Mouse (Mus musculus) midbrain, embryonic 13.5 days (tissue): ENCODE results near the gene Cryl1. TPM values are rescaled to one million over a fixed set of nuclear protein-coding genes. Genes with fewer than 3 reads are reported as not detected.

ENCODE experiments used
- ATAC-seq: fragments of 200-750 bp; cut with Nextera tagmentation; 2 replicates; pipeline ENCODE4 v1.8.0; 2017; ENCODE audit warnings: mild to moderate bottlenecking, moderate TSS enrichment, moderate library complexity
- H3K27ac ChIP-seq: fragments of 300-500 bp; sonication (generic); 2 replicates; pipeline ENCODE4 v1.5.1; 2015; ENCODE audit warnings: inconsistent platforms, mild to moderate bottlenecking, moderate library complexity
- H3K27me3 ChIP-seq: fragments of 300-500 bp; sonication (generic); 2 replicates; pipeline ENCODE4 v1.6.1; 2015; ENCODE audit warnings: mild to moderate bottlenecking, inconsistent platforms
- H3K36me3 ChIP-seq: fragments of 300-500 bp; sonication (generic); 2 replicates; pipeline ENCODE4 v1.6.1; 2015; ENCODE audit warnings: mild to moderate bottlenecking, inconsistent platforms
- H3K4me1 ChIP-seq: fragments of 300-500 bp; sonication (generic); replicated peaks from 2 replicates; pipeline ENCODE4 v1.6.1; 2015; ENCODE audit warnings: inconsistent platforms
- H3K4me2 ChIP-seq: fragments of 300-500 bp; sonication (generic); replicated peaks from 2 replicates; pipeline ENCODE4 v1.6.1; 2015; ENCODE audit warnings: moderate library complexity, mild to moderate bottlenecking, inconsistent platforms
- H3K4me3 ChIP-seq: fragments of 300-500 bp; sonication (generic); replicated peaks from 2 replicates; pipeline ENCODE4 v1.5.1; 2015; ENCODE audit warnings: mild to moderate bottlenecking, inconsistent platforms
- H3K9ac ChIP-seq: fragments of 300-500 bp; sonication (generic); replicated peaks from 2 replicates; pipeline ENCODE4 v1.6.1; 2015; ENCODE audit warnings: mild to moderate bottlenecking, inconsistent platforms
- H3K9me3 ChIP-seq: fragments of 300-500 bp; sonication (generic); 2 replicates; pipeline ENCODE4 v1.6.1; 2016; ENCODE audit warnings: mild to moderate bottlenecking, inconsistent platforms
- WGBS: fragments of 180-500 bp; shearing (Covaris S2); methylation state at CpG from one replicate; pipeline ENCODE4 v1.1.7; 2015; 5-methylcytosine and 5-hydroxymethylcytosine counted together
- polyA plus RNA-seq: library from polyadenylated mRNA; unstranded; fragments of >200 nt; fragmentation: Nextera tagmentation; extraction: Ambion mirVana; gene quantifications from 2 replicates; pipeline ENCODE4 v1.2.1, GENCODE M21; 2015

The Cryl1 gene
- polyA plus RNA-seq, 1 experiment from 2014 or later: 6.6 TPM

DNA sequence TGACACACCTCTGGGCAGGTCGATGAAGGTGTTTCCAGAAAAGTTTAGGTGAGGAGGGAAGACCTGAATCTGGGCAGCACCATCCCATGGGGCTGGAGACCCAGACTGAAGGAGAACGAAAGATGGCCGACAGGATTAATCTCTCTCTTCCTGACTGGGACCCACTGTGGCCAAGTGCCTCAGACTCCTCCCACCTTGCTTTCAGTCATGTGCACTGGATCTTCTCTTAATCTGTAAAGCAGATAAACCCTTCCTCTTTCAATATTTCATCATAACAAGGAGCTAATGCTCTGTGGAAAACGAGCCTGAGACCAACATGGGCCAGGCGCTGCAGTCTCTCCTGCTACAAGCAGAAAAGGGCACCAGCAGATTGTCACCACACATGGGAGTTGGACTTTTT is 31.6 kb downstream of the Cryl1 start:
- Histone ChIP-seq H3K27ac (no peak overlapping the region), H3K9me3 (no peaks in the 10 kb centered on the region), H3K9ac (no peak overlapping the region), H3K36me3 (no peaks in the 10 kb centered on the region), H3K4me1 (peaks cover 5% of the 10 kb centered on the region; the same call in 1 of the 2 replicates), H3K4me2 (no peak overlapping the region), H3K4me3 (no peak overlapping the region), H3K27me3 (0 out of 2 replicates have a peak, but pooled peaks cover 6% of the 10 kb centered on the region)
- ATAC-seq: no peak
- WGBS: 66% methylated on average over 5 of the region's 5 CpGs

DNA sequence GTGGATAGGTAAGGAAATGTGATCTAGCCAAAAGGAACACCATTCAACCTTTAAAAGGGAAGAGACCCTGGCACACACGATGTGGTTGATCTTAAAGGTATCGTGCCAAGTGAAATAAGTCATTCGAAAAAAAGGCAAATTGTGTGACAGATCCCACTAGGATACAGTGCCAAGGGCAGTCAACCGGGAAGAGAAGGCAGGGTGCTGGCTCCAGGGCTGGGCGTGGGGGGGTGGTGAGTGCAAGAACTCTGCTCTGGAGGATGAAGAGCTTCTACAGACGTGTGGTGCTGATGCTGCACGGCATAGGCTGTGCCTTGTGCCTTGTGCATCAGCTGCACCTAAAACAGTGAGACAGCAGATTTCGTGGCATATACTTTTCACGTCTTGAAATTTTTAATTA is 33.0 kb downstream of the Cryl1 start:
- ATAC-seq: no peak
- no peak overlapping the region for H3K4me2 ChIP-seq
- 85% methylated on average over 9 of the region's 9 CpGs for WGBS

DNA sequence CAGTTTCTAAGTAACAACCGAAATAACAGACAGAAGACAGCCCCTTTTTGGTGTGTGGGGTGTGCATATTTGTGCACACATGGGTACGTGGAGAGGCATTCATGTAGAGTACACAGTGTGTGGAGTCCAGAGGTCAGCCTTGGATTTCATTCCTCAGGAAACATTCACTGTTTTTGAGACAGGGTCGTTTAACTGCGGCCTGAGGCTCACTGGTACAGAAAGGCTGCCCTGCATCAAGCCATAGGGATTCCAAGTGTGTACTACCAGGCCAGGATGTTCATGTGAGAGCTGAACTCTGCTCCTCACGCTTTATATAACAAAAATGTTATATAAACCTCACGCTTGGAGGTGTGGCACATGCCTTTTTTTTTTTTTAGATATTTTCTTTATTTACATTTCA is 34.5 kb downstream of the Cryl1 start:
- no peak overlapping the region for H3K4me3 ChIP-seq
- H3K9ac ChIP-seq: no peak overlapping the region
- H3K4me1 ChIP-seq: peaks cover 5% of the 10 kb centered on the region; the same call in 1 of the 2 replicates
- ATAC-seq: no peak
- no peak overlapping the region for H3K27ac ChIP-seq
- no peak overlapping the region for H3K4me2 ChIP-seq
- 0 out of 2 replicates have a peak, but pooled peaks cover 8% of the 10 kb centered on the region for H3K27me3 ChIP-seq
- no peaks in the 10 kb centered on the region for H3K36me3 ChIP-seq
- no peaks in the 10 kb centered on the region for H3K9me3 ChIP-seq
- 88% methylated on average over 6 of the region's 6 CpGs for WGBS

More for the DNA sequence above, 33.0 kb downstream of the Cryl1 start:
- no peak overlapping the region for H3K4me3 ChIP-seq
- 0 out of 2 replicates have a peak, but pooled peaks cover 8% of the 10 kb centered on the region for H3K27me3 ChIP-seq
- H3K27ac ChIP-seq: no peak overlapping the region
- no peaks in the 10 kb centered on the region for H3K36me3 ChIP-seq
- peaks cover 5% of the 10 kb centered on the region; the same call in 1 of the 2 replicates for H3K4me1 ChIP-seq
- H3K9me3 ChIP-seq: no peaks in the 10 kb centered on the region
- H3K9ac ChIP-seq: no peak overlapping the region

DNA sequence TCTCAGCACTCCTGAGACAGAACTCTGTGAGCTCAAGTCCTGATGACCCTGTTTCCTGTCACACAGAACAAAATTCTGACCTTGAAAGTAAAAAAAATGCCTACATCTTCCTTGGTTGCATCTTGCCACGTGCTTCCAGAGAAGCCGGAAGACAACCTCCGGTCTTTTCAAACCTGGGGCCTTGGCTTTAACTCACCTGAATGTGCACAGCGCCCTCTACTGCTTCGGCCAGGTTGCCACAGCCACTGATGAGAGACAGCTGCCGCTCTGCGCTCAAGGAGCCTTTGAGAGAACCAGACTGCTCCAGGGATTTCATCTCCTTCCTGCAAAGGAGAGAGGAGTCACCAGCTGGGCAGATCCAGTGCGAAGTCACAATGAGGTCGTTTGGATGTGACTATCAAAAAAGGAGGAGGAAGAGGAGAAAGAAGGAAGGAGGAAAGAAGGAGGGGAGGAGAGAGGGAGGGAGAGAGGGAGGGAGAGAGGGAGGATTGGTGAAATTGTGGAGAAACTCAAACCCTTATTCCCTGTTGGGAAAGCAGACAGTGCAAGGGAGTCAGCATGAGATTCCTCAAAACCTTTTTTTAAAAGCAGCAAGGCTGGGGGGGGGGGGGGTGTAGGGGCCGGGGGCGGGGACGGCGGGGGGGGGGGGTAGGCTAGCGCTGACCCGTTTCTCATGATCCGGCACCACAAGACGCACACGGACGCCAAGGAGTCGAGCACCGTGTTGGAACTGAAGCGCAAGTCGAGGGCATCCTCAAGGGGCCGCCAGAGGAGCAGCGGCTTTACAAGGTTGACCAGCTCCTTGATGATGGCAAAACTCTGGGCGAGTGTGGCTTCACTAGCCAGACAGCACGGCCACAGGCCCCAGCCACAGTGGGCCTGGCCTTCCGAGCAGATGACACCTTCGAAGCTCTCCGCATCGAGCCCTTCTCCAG is 35.3 kb downstream of the Cryl1 start:
- Histone ChIP-seq H3K4me3 (0 out of 2 replicates have a peak overlapping the region, but pooled peaks have one; percentile 5), H3K9ac (no peak overlapping the region), H3K27ac (no peak overlapping the region), H3K27me3 (0 out of 2 replicates have a peak, but pooled peaks cover 8% of the 10 kb centered on the region), H3K4me1 (peaks cover 5% of the 10 kb centered on the region; the same call in 1 of the 2 replicates), H3K36me3 (no peaks in the 10 kb centered on the region), H3K9me3 (no peaks in the 10 kb centered on the region), H3K4me2 (peak overlapping the region; percentile 40)
- ATAC-seq: peak; percentile 82
- WGBS: 11% methylated on average over 29 of the region's 31 CpGs

DNA sequence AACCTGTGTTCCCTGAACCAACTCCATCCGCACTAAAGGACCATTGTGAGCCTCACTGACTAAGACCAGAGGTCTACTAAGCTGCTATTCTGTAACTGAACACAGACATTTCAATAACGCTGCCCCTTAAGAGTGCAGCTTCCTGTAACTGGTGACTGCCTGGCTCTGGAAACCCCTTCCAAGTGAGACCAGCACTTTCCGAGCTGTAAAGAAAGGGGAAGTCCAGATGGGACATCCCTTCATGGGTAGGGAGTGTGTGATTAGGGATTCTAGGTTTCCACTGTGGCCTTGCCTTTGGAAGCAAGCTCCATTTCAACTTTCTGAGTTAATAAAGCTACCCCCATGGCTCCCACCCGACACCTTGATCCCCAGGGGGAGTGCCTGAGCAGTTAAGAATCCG is 41.3 kb downstream of the Cryl1 start:
- H3K4me2 ChIP-seq: no peak overlapping the region
- H3K4me1 ChIP-seq: no peaks in the 10 kb centered on the region
- H3K36me3 ChIP-seq: no peaks in the 10 kb centered on the region
- H3K9ac ChIP-seq: no peak overlapping the region
- no peak overlapping the region for H3K4me3 ChIP-seq
- no peak overlapping the region for H3K27ac ChIP-seq
- 0 out of 2 replicates have a peak, but pooled peaks cover 4% of the 10 kb centered on the region for H3K27me3 ChIP-seq
- ATAC-seq: no peak
- WGBS: 80% methylated on average over 5 of the region's 5 CpGs
- no peaks in the 10 kb centered on the region for H3K9me3 ChIP-seq

DNA sequence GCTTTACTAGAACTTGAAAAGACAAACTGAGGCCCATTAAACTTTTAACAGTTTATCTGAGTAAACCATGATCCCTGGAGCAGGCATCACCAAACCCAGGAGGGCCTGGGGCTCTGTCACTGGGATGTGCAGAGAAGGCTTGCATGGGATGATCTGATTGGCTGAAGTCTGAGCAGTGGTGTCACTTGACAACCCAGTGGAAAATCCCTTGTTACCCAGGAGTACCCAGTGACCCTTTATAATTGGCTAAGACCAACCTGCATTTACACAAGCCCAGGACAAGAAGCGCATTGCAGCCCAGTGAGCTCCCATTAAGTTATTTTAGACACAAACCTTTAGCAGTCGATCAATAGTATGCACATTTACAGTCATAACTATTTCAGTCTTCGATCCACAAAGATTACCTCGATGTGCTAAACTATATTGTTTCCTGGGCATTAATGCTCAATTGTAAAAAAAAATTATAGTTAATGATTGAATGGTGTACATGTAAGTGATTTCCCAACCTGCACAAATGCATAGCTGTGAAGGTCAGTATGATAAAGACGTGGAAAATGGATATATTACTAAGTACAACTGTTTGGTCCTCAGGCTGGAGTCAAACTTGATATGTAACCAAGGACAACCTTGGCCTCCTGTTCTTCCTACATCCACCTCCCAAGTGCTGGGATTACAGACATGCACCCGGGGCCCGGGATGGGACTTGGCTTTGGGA is 46.7 kb downstream of the Cryl1 start:
- no peak overlapping the region for H3K9ac ChIP-seq
- no peak for ATAC-seq
- 71% methylated on average over 7 of the region's 7 CpGs for WGBS
- no peaks in the 10 kb centered on the region for H3K36me3 ChIP-seq
- no peak overlapping the region for H3K4me3 ChIP-seq
- H3K4me2 ChIP-seq: no peak overlapping the region
- no peaks in the 10 kb centered on the region for H3K4me1 ChIP-seq
- H3K27ac ChIP-seq: no peak overlapping the region
- no peaks in the 10 kb centered on the region for H3K9me3 ChIP-seq
- H3K27me3 ChIP-seq: no peaks in the 10 kb centered on the region

DNA sequence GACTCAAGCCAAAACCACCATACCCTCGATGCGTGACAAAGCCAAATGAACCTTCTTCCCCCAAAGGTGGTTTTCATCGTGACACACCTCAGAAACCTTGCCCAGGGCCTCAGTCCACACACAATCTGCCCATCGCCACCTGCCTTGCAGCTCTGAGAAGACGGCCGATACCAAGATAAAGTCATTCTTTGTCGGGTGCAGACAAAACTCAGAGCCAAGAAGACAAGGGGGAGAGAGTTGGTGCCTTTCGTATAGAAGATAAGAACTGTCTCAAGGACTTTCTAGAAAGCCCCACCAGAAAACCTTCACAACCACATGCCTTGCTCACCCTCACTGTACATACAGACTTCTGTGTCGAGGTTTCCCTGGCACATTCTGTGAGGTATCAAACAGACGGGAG is 48.4 kb downstream of the Cryl1 start:
- Histone ChIP-seq H3K9ac (no peak overlapping the region), H3K36me3 (no peaks in the 10 kb centered on the region), H3K4me3 (no peak overlapping the region), H3K27ac (no peak overlapping the region), H3K4me1 (no peaks in the 10 kb centered on the region), H3K9me3 (no peaks in the 10 kb centered on the region), H3K4me2 (no peak overlapping the region), H3K27me3 (no peaks in the 10 kb centered on the region)
- 90% methylated on average over 10 of the region's 10 CpGs for WGBS
- no peak for ATAC-seq

DNA sequence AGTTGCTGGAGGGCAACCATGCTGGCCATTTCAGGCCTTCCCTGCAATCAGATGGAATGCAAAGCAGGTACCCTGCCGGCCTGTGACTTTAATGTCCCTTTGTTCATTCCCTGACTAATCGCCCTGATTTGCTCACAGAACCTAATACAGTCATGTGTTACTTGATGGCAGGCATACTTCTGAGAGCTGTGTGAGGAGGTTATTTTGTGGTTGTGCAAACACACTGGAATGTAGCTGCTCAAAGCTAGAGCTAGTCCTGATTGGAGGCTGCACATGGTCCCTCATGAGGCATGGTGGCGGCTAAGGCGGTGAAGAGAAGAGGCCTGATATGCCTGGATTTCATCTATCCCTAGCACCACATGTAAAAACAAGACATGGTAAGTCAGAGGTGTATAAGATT is 50.2 kb downstream of the Cryl1 start:
- H3K9ac ChIP-seq: no peak overlapping the region
- no peaks in the 10 kb centered on the region for H3K36me3 ChIP-seq
- no peaks in the 10 kb centered on the region for H3K4me1 ChIP-seq
- no peaks in the 10 kb centered on the region for H3K9me3 ChIP-seq
- WGBS: 71% methylated on average over 4 of the region's 4 CpGs
- ATAC-seq: no peak
- no peaks in the 10 kb centered on the region for H3K27me3 ChIP-seq
- H3K27ac ChIP-seq: no peak overlapping the region
- no peak overlapping the region for H3K4me3 ChIP-seq
- no peak overlapping the region for H3K4me2 ChIP-seq

DNA sequence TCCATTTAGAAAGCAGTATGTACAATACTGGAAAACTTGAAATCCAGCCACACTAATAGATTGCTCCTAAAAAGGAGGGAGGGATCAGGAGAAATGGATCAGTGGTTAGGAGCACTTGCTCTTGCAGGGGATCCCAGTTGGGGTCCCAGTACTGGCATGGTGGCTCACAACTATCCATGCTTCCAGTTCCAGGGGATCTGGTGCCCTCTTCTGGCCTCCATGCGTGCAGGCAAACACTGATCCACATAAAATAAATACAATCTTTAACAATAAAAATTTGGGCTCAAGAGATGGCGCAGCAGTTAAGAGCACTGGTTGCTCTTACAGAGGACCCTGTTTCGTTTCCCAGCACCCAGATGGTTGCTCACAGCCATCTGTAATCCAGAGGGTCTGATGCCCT is 52.2 kb downstream of the Cryl1 start:
- ATAC-seq: no peak
- H3K27ac ChIP-seq: no peak overlapping the region
- H3K4me1 ChIP-seq: no peaks in the 10 kb centered on the region
- H3K27me3 ChIP-seq: no peaks in the 10 kb centered on the region
- H3K36me3 ChIP-seq: no peaks in the 10 kb centered on the region
- H3K4me3 ChIP-seq: no peak overlapping the region
- 92% methylated on average over 3 of the region's 3 CpGs for WGBS
- H3K4me2 ChIP-seq: no peak overlapping the region
- no peaks in the 10 kb centered on the region for H3K9me3 ChIP-seq
- H3K9ac ChIP-seq: no peak overlapping the region

DNA sequence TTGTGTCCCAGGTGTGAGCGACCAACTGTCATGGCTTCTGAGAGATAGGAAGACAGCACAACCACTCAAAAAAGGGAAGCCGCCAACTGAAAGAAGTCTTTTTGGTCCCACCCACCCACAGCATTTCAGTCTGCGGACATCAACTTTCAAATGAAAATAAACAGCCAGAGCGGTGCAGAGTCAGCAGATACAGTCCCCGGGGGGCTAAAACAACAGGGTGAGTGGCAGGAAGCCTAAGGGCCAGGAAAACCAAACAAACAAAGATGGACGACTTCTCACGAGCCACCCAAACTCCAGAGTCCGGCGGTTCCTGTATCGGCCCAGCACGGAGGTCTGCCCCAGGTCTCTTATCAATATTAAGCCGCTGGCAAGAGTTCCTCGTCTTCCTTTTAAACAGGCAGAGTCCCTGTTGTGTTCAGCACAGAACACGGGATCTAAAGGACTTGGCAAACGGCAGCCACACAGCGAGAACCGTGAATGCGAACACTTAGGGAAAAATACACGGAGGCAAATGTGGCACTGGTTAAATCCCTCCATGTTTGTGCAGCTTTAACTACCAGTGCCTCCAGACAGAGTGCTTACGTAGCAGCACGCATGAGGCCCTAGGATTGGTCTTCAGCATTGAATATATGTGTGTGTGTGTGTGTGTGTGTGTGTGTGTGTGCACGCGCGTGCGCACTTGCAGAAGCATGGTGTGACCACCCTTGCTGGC is 53.4 kb downstream of the Cryl1 start:
- no peaks in the 10 kb centered on the region for H3K27me3 ChIP-seq
- 88% methylated on average over 25 of the region's 25 CpGs for WGBS
- no peaks in the 10 kb centered on the region for H3K9me3 ChIP-seq
- no peak overlapping the region for H3K4me2 ChIP-seq
- no peaks in the 10 kb centered on the region for H3K36me3 ChIP-seq
- H3K4me3 ChIP-seq: no peak overlapping the region
- no peaks in the 10 kb centered on the region for H3K4me1 ChIP-seq
- no peak for ATAC-seq
- H3K9ac ChIP-seq: no peak overlapping the region
- no peak overlapping the region for H3K27ac ChIP-seq

DNA sequence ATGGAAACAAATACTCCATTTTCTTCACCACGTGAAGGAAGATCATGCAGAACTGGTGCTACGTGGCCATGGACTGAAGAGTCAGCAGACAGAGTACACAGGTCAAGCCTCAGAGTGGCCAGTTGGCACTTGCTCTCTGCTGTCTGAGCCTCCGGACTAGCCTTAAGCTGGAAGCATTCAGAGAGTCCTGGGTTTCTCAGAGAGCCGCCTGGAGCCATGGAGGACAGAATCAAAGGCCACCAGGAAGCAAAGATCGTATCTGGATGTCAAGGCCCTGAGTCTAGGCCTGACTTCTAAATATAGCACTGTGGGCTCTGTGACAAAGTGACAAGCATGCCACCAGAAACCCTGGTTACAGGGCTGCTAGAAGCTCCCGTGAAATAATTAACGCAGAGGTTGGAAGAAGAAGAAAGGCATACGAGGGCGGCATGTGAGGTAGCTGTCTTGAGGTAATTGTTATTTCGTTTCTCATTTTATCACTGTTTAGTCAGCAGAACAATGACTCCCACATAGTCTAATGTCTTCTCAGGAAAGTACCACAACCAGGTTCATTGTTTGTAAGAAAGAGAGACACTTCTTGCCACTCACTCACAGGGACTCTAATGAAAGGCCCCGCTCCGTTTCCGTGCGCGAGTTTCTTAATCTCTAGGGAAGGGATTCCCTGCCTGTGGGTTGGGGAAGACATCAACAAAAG is 55.1 kb downstream of the Cryl1 start:
- no peaks in the 10 kb centered on the region for H3K4me1 ChIP-seq
- H3K9me3 ChIP-seq: no peaks in the 10 kb centered on the region
- no peak for ATAC-seq

More for the DNA sequence above, 55.1 kb downstream of the Cryl1 start:
- Histone ChIP-seq H3K9ac (no peak overlapping the region), H3K4me3 (no peak overlapping the region), H3K27me3 (no peaks in the 10 kb centered on the region), H3K27ac (no peak overlapping the region), H3K36me3 (no peaks in the 10 kb centered on the region), H3K4me2 (no peak overlapping the region)
- 35% methylated on average over 15 of the region's 15 CpGs for WGBS
